Mouse (Mus musculus) ES-E14 (cell line): ENCODE results near the gene Bex2. TPM values are rescaled to one million over a fixed set of nuclear protein-coding genes. Genes with fewer than 3 reads are reported as not detected.
"Not testable (repeated sequence)": the region's sequence is repeated elsewhere in the genome, so short reads cannot be mapped to it uniquely, and the experiment has no call there.

Source experiments
- DNase-seq: peaks from one replicate; pipeline ENCODE4 v3.0.0-alpha.2; 2013; ENCODE audit warnings: low read depth, low spot score
- H3K27ac ChIP-seq: 2 replicates; pipeline ENCODE4 v1.5.1; 2012; ENCODE audit warnings: low read depth, mild to moderate bottlenecking, low read length, moderate library complexity, mixed read lengths; ENCODE audit not compliant: poor library complexity, insufficient read depth, severe bottlenecking
- H3K36me3 ChIP-seq: 2 replicates; pipeline ENCODE4 v1.6.1; 2012; ENCODE audit warnings: mild to moderate bottlenecking, low read length, moderate library complexity, mixed read lengths; ENCODE audit not compliant: control insufficient read depth, poor library complexity, insufficient read depth, severe bottlenecking
- H3K4me1 ChIP-seq, 2 experiments: fragments of 150-350 bp in 1 of 2; sonication (generic) in 1 of 2; 2 replicates each; pipeline ENCODE4 v1.6.1; 2012; ENCODE audit warnings: low read length in 2 of 2, mild to moderate bottlenecking in 1 of 2, mixed read lengths in 1 of 2; ENCODE audit not compliant: control insufficient read depth in 2 of 2, insufficient read depth in 2 of 2, poor library complexity in 1 of 2
- H3K4me3 ChIP-seq, 2 experiments: fragments of 150-350 bp in 1 of 2; sonication (generic) in 1 of 2; 2 replicates each; pipeline ENCODE4 v1.5.1; 2012; ENCODE audit warnings: low read length in 2 of 2, low read depth in 1 of 2, mild to moderate bottlenecking in 1 of 2, mixed read lengths in 1 of 2; ENCODE audit not compliant: insufficient read depth in 1 of 2, poor library complexity in 1 of 2, severe bottlenecking in 1 of 2
- H3K9ac ChIP-seq: 2 replicates; pipeline ENCODE4 v1.6.1; 2012; ENCODE audit warnings: low read depth, mild to moderate bottlenecking, low read length, mixed read lengths; ENCODE audit not compliant: poor library complexity, insufficient read depth, severe bottlenecking
- H3K9me3 ChIP-seq: fragments of 150-350 bp; sonication (generic); 2 replicates; pipeline ENCODE4 v1.6.1; 2012; ENCODE audit warnings: low read depth, mild to moderate bottlenecking, low read length; ENCODE audit not compliant: control insufficient read depth, insufficient read depth
- CHD2 ChIP-seq: IDR thresholded peaks from 2 replicates; pipeline ENCODE4 v1.6.1; 2014; ENCODE audit warnings: mild to moderate bottlenecking, low read depth, low read length, inconsistent platforms
- HCFC1 ChIP-seq: IDR thresholded peaks from 2 replicates; pipeline ENCODE4 v1.6.1; 2012; ENCODE audit warnings: low read length, inconsistent platforms, borderline replicate concordance; ENCODE audit not compliant: insufficient read depth
- MAFK ChIP-seq: IDR thresholded peaks from 2 replicates; pipeline ENCODE4 v1.6.1; 2014; ENCODE audit warnings: mild to moderate bottlenecking, low read depth, low read length, inconsistent platforms; ENCODE audit not compliant: insufficient read depth
- ZC3H11A ChIP-seq: IDR thresholded peaks from 2 replicates; pipeline ENCODE4 v1.6.1; 2012; ENCODE audit warnings: low read depth, mild to moderate bottlenecking, inconsistent platforms, low read length, borderline replicate concordance
- ZNF384 ChIP-seq: IDR thresholded peaks from 2 replicates; pipeline ENCODE4 v1.6.1; 2012; ENCODE audit warnings: low read depth, low read length, inconsistent platforms
- in situ Hi-C, 2 experiments: fragments of 600-800 bp; cut with MboI; formaldehyde crosslinking; loops; one replicate each; pipeline ENCODE4 v1.15.1; 2025; ENCODE audit warnings: low sequenced_read_pairs in 2 of 2, inconsistent platforms in 1 of 2; ENCODE audit not compliant: unreplicated experiment in 2 of 2
- total RNA-seq: library from RNA; depleted of rRNA; stranded (reverse); fragments of 300-350 nt; gene quantifications from 2 replicates; pipeline ENCODE4 v1.2.3, GENCODE M21; 2012; rRNA removed

Bex2 gene
- 43.2 and 54.1 TPM in 2 replicates for total RNA-seq

- H3K9me3 ChIP-seq, in situ Hi-C loops, DNase-seq, H3K36me3 ChIP-seq, H3K4me1 ChIP-seq: not testable (repeated sequence)
- Histone ChIP-seq H3K4me3 (peak within 1 kb of the TSS; percentile 69 to 76), H3K9ac (peak within 1 kb of the TSS; percentile 52; the same call in 1 of the 2 replicates), H3K27ac (peak within 1 kb of the TSS; percentile 40; the same call in 1 of the 2 replicates)
Observed at GRCm38 (mm10) chrX:136068020-136068419, at the start of gene Bex2. Bex2 (minus strand) TSS chrX:136068236.

- in situ Hi-C loops: no loop called here
- no peak overlapping the region for H3K27ac ChIP-seq
- no peaks in the 10 kb centered on the region for H3K9me3 ChIP-seq
- DNase-seq: peak; percentile 60
- H3K4me1 ChIP-seq: no peaks in the 10 kb centered on the region
- H3K36me3 ChIP-seq: no peaks in the 10 kb centered on the region
- TF ChIP-seq MAFK: no peak
- TF ChIP-seq HCFC1: peak; percentile 41; the same call in 1 of the 2 replicates
- no peak for TF ChIP-seq ZC3H11A
- peak; percentile 90 for TF ChIP-seq CHD2
- TF ChIP-seq ZNF384: peak; percentile 96
- H3K4me3 ChIP-seq: peak overlapping the region; percentile 63 to 78
- peak overlapping the region; percentile 70 for H3K9ac ChIP-seq
Observed at GRCm38 (mm10) chrX:136115419-136115961, 47.5 kb upstream of the Bex2 start.

- Histone ChIP-seq H3K36me3 (no peaks in the 10 kb centered on the region), H3K9me3 (no peaks in the 10 kb centered on the region), H3K9ac (no peak overlapping the region), H3K4me1 (no peaks in the 10 kb centered on the region), H3K27ac (no peak overlapping the region), H3K4me3 (no peak overlapping the region)
- TF ChIP-seq CHD2 (no peak), ZC3H11A (no peak), MAFK (no peak), ZNF384 (no peak), HCFC1 (no peak)
- in situ Hi-C loops: no loop called here
- DNase-seq: no peak
Observed at GRCm38 (mm10) chrX:136115015-136115414, 47.0 kb upstream of the Bex2 start.

- no peak overlapping the region for H3K27ac ChIP-seq
Observed at GRCm38 (mm10) chrX:136107942-136108341, 39.9 kb upstream of the Bex2 start.

GRCm38 (mm10) chrX:136104724-136105088, 36.7 kb upstream of the Bex2 start:
- no peak overlapping the region for H3K4me3 ChIP-seq
- no peaks in the 10 kb centered on the region for H3K36me3 ChIP-seq
- DNase-seq: no peak
- H3K9me3 ChIP-seq: no peaks in the 10 kb centered on the region
- in situ Hi-C loops: no loop called here
- H3K9ac ChIP-seq: no peak overlapping the region
- H3K27ac ChIP-seq: no peak overlapping the region
- no peaks in the 10 kb centered on the region for H3K4me1 ChIP-seq
- no peak for TF ChIP-seq ZC3H11A
- no peak for TF ChIP-seq CHD2
- no peak for TF ChIP-seq ZNF384
- no peak for TF ChIP-seq MAFK
- no peak for TF ChIP-seq HCFC1

More at GRCm38 (mm10) chrX:136107942-136108341, 39.9 kb upstream of the Bex2 start:
- H3K9me3 ChIP-seq: no peaks in the 10 kb centered on the region
- no peak overlapping the region for H3K9ac ChIP-seq
- in situ Hi-C loops: no loop called here
- no peaks in the 10 kb centered on the region for H3K36me3 ChIP-seq
- H3K4me3 ChIP-seq: no peak overlapping the region
- peak; percentile 31 for DNase-seq
- TF ChIP-seq MAFK: no peak
- no peak for TF ChIP-seq ZNF384
- TF ChIP-seq ZC3H11A: no peak
- no peak for TF ChIP-seq HCFC1
- no peak for TF ChIP-seq CHD2
- no peaks in the 10 kb centered on the region for H3K4me1 ChIP-seq
